Mouse (Mus musculus) liver, embryonic 14.5 days (tissue): ENCODE measurements at regions not wholly inside any gene's neighbourhood (a gene's known extent, or its start where the extent isn't known, plus 50 kb on each side); places are given as distances from the start of the nearest gene placed in this dataset.

ENCODE experiments used
- CTCF ChIP-seq: IDR thresholded peaks from 2 replicates; pipeline ENCODE4 v1.5.1; 2016; ENCODE audit warnings: antibody characterized with exemption, low read depth, control low read depth
- EP300 ChIP-seq: IDR thresholded peaks from 2 replicates; pipeline ENCODE4 v1.6.1; 2016; ENCODE audit warnings: antibody characterized with exemption, low read depth

DNA sequence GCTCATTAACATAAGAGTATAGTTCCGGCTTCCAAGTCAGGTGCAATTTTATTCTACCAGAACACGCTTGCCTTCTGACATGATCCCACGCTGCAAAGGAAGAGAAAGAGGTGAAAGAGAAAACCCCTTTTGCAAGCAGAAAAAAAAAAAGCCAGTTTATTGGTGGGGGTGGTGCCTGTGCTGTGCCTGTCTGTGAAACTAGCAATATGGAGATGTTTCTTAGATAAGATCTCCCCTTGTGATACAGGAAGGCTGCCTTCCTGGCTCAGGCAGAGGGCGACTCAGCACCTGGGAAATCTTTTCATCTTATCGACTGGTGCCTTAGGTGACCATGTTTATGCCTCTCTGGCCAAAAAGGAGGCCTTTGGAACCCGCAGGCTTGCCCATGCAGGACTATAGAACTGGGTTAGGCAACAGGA, 555.2 kb downstream of the Vrk1 start:
- TF ChIP-seq CTCF = no peak
- TF ChIP-seq EP300 = no peak
